Mouse (Mus musculus): ENCODE results near the gene OR5BS1P. TPM values are rescaled to one million over a fixed set of nuclear protein-coding genes. Genes with fewer than 3 reads are reported as not detected.

Gene OR5BS1P
- polyA plus RNA-seq (2014; fragmentation: Illumina TruSeq; extraction: RNeasy Lipid Tissue Mini Kit (QIAGEN cat#74804)) = not detected

DNA sequence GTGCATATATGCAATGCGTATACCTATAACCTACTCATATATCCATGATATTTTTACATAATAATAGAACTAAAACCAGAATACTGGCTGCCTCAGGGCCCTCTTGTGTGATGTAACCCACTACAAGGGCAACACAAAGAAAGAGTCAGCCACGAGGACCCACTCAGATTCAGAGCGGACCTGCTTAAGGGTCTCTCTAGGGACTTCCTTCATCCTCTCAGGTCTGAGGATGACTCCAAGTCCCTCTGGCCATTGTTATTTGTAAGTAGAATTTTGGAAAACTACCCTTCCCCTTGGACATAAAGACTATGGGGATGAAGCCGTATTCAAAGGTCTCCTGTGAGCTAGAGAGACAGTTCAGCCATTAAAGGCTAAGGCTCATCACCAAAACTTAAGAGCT is at the start of gene OR5BS1P:
TSS of gene OR5BS1P (plus strand) at position 301 of the 400 bp plus-strand sequence.

GRCm38 (mm10) chr15:98430925-98431324 is 38.8 kb upstream of the OR5BS1P start, which contains the start of gene Olfr282:
Gene Olfr282, plus strand, starts transcription at chr15:98431225.

DNA sequence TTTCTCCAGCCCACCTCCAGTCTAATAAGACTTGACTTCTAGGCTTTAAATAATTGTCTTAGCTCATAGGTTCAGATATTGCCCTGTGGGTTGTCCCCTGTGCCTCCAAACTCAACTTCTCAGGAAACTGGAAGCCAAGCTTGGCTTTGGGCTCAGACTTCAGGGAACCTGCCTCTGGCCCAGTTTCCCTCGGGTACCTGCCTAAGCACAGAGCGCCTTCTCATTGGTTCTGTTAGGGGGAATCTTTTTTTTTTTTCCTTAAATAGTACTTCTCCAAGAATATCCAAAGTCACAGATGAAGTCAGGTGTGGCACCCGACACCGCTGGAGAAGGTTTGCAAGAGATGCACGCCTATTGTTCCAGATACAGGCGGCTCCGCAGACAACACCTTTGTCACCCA is 17.4 kb upstream of the OR5BS1P start, which contains the start of gene Olfr281:
TSS of gene Olfr281 (plus strand) at position 301 of the 400 bp plus-strand sequence.

DNA sequence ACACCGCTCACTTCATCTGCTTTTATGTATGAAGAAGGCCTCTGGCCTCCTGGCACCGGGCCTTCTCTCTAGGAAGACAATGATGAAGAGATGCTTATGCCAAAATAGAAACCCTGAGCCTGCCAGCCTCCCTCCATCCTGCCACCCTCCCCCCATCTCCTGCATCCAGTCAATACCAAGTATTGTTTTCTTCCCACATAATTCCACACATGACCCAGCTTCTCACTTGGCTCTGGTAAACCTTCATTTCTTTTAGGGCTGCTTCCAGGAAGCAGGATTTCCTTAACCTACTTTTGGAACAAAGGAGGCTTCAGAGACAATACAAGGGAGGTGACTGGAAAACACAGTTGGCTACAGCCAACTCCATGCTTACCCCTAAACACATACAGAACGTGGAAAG is 13.0 kb downstream of the OR5BS1P start, which contains the start of gene Lalba:
TSS of gene Lalba (minus strand) at position 21 of the 400 bp plus-strand sequence.

DNA sequence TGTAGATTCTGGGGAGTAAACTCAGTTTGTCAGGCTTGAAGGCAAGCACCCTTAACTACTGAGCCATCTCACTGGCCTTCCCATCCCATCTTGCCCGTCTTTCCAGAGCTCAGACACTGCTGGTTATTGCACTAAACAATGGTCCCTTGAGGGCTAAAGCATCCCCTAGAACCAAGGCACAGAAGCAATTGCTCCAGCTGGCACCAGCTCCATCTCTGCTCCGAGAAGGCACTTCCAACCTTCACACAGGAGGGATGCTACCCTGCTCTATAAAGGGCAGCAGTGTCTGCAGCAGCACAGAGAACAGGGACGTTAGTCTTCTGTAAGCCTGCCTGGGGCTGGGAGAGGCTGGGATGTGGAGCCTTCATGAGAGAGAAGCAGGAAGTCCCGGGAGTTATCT is 22.4 kb downstream of the OR5BS1P start, which contains the start of gene Olfr279:
TSS of gene Olfr279 (plus strand) at position 301 of the 400 bp plus-strand sequence.

Other genes starting within 250 kb of the OR5BS1P start
- gene Gm44579, start 248.9 kb upstream of the OR5BS1P start, polyA plus RNA-seq (2014; fragmentation: Illumina TruSeq; extraction: RNeasy Lipid Tissue Mini Kit (QIAGEN cat#74804)) = 2.5 TPM
- gene Olfr287, start 248.8 kb upstream of the OR5BS1P start, polyA plus RNA-seq (2014; fragmentation: Illumina TruSeq; extraction: RNeasy Lipid Tissue Mini Kit (QIAGEN cat#74804)) = not detected
- gene Olfr286, start 235.4 kb upstream of the OR5BS1P start, polyA plus RNA-seq (2014; fragmentation: Illumina TruSeq; extraction: RNeasy Lipid Tissue Mini Kit (QIAGEN cat#74804)) = not detected
- not detected for gene H1fnt, start 212.6 kb upstream of the OR5BS1P start, polyA plus RNA-seq (2014; fragmentation: Illumina TruSeq; extraction: RNeasy Lipid Tissue Mini Kit (QIAGEN cat#74804))
- 1.7 TPM for gene Zfp641, start 173.7 kb upstream of the OR5BS1P start, polyA plus RNA-seq (2014; fragmentation: Illumina TruSeq; extraction: RNeasy Lipid Tissue Mini Kit (QIAGEN cat#74804))
- not detected for gene Olfr285, start 152.5 kb upstream of the OR5BS1P start, polyA plus RNA-seq (2014; fragmentation: Illumina TruSeq; extraction: RNeasy Lipid Tissue Mini Kit (QIAGEN cat#74804))
- not detected for gene Olfr284, start 128.9 kb upstream of the OR5BS1P start, polyA plus RNA-seq (2014; fragmentation: Illumina TruSeq; extraction: RNeasy Lipid Tissue Mini Kit (QIAGEN cat#74804))
- gene Olfr283, start 89.0 kb upstream of the OR5BS1P start, polyA plus RNA-seq (2014; fragmentation: Illumina TruSeq; extraction: RNeasy Lipid Tissue Mini Kit (QIAGEN cat#74804)) = not detected
- not detected for gene Olfr282, start 38.7 kb upstream of the OR5BS1P start, polyA plus RNA-seq (2014; fragmentation: Illumina TruSeq; extraction: RNeasy Lipid Tissue Mini Kit (QIAGEN cat#74804))
- not detected for gene Olfr281, start 17.3 kb upstream of the OR5BS1P start, polyA plus RNA-seq (2014; fragmentation: Illumina TruSeq; extraction: RNeasy Lipid Tissue Mini Kit (QIAGEN cat#74804))
- gene Lalba, start 12.8 kb downstream of the OR5BS1P start, polyA plus RNA-seq (2014; fragmentation: Illumina TruSeq; extraction: RNeasy Lipid Tissue Mini Kit (QIAGEN cat#74804)) = not detected
- gene Olfr279, start 22.5 kb downstream of the OR5BS1P start, polyA plus RNA-seq (2014; fragmentation: Illumina TruSeq; extraction: RNeasy Lipid Tissue Mini Kit (QIAGEN cat#74804)) = not detected
- gene Kansl2, start 64.4 kb downstream of the OR5BS1P start, polyA plus RNA-seq (2014; fragmentation: Illumina TruSeq; extraction: RNeasy Lipid Tissue Mini Kit (QIAGEN cat#74804)) = 44.5 TPM
- gene Ccnt1, start 101.0 kb downstream of the OR5BS1P start, polyA plus RNA-seq (2014; fragmentation: Illumina TruSeq; extraction: RNeasy Lipid Tissue Mini Kit (QIAGEN cat#74804)) = 102 TPM
- gene 4930415O20Rik, start 101.1 kb downstream of the OR5BS1P start, polyA plus RNA-seq (2014; fragmentation: Illumina TruSeq; extraction: RNeasy Lipid Tissue Mini Kit (QIAGEN cat#74804)) = not detected
- 3.8 TPM for gene Adcy6, start 140.2 kb downstream of the OR5BS1P start, polyA plus RNA-seq (2014; fragmentation: Illumina TruSeq; extraction: RNeasy Lipid Tissue Mini Kit (QIAGEN cat#74804))
- 0.48 TPM for gene Cacnb3, start 160.9 kb downstream of the OR5BS1P start, polyA plus RNA-seq (2014; fragmentation: Illumina TruSeq; extraction: RNeasy Lipid Tissue Mini Kit (QIAGEN cat#74804))
- 1.9 TPM for gene Ddx23, start 193.0 kb downstream of the OR5BS1P start, polyA plus RNA-seq (2014; fragmentation: Illumina TruSeq; extraction: RNeasy Lipid Tissue Mini Kit (QIAGEN cat#74804))
- gene Rnd1, start 207.6 kb downstream of the OR5BS1P start, polyA plus RNA-seq (2014; fragmentation: Illumina TruSeq; extraction: RNeasy Lipid Tissue Mini Kit (QIAGEN cat#74804)) = not detected
- gene Ccdc65, start 238.3 kb downstream of the OR5BS1P start, polyA plus RNA-seq (2014; fragmentation: Illumina TruSeq; extraction: RNeasy Lipid Tissue Mini Kit (QIAGEN cat#74804)) = 2.5 TPM

All from ovary, adult 10 weeks (tissue).